In genomic region chr9:43984181-43985062, GRCm38 (mm10) we compare ENCODE assay signal across 7 mouse cellular contexts. TPM values are rescaled to one million over a fixed set of nuclear protein-coding genes. Genes with fewer than 3 reads are reported as not detected.
DNase-seq lines count a peak whose midpoint lies in the region; ATAC-seq lines count a peak whose summit lies in the region.

No protein-coding gene starts in this region.

- no peaks in the 10 kb centered on the region for H3K9me3 ChIP-seq in hindbrain, embryonic 14.5 days (ENCODE audit: control insufficient read depth, low read length)

- no peaks in the 10 kb centered on the region for H3K27me3 ChIP-seq in hindbrain, embryonic 14.5 days (ENCODE audit: control insufficient read depth, insufficient read depth, low read length)

- ATAC-seq in hindbrain, embryonic 14.5 days (ENCODE audit: low FRiP score) = peak; percentile 52; the same call in 1 of the 2 replicates
- peak; percentile 62 for ATAC-seq in megakaryocyte-erythroid progenitor cell, adult 5-6 weeks (replicated peaks; ENCODE audit: low FRiP score, low TSS enrichment, poor library complexity, severe bottlenecking)

- H3K4me3 ChIP-seq in hindbrain, embryonic 14.5 days (replicated peaks; ENCODE audit: low read length) = no peak overlapping the region

- no peaks in the 10 kb centered on the region for H3K4me1 ChIP-seq in hindbrain, embryonic 14.5 days (replicated peaks; ENCODE audit: control insufficient read depth, insufficient read depth, low read length)

- peak; percentile 79 for DNase-seq in T-cell, adult 2 months (ENCODE audit: low spot score)
- peak; percentile 90 for DNase-seq in cerebellum, adult 8-10 months
- DNase-seq in frontal cortex, adult 2 months (ENCODE audit: extremely low spot score in 1 of 2, low spot score in 1 of 2) = peak; percentile 77 to 96
- peak; percentile 96 for DNase-seq in hindbrain, embryonic 14.5 days (ENCODE audit: low spot score)
- DNase-seq in layer of hippocampus, postnatal 14 days (ENCODE audit: low spot score in 2 of 2) = peak; percentile 93 to 96
- peak; percentile 84 for DNase-seq in right cerebral cortex, postnatal 4 days

- H3K4me2 ChIP-seq in hindbrain, embryonic 14.5 days (replicated peaks) = no peak overlapping the region

- H3K27ac ChIP-seq in hindbrain, embryonic 14.5 days = no peak overlapping the region

- WGBS in hindbrain, embryonic 14.5 days = 48% methylated on average over 8 of the region's 8 CpGs

- no peaks in the 10 kb centered on the region for H3K36me3 ChIP-seq in hindbrain, embryonic 14.5 days (replicated peaks; ENCODE audit: control insufficient read depth, insufficient read depth)

- no peak overlapping the region for H3K9ac ChIP-seq in hindbrain, embryonic 14.5 days

RNA-seq across cellular contexts. Expression of gene Thy1, which starts 58.8 kb away (rescaled TPM):
- 752 and 876 TPM in 2 replicates for polyA plus RNA-seq in frontal cortex, adult 2 months (2012; rRNA removed)
- polyA plus RNA-seq in hindbrain, embryonic 14.5 days (2014; fragmentation: Nextera tagmentation; extraction: Ambion mirVana) = 6.2 and 9.6 TPM in 2 replicates
- 100 to 1,000 TPM; 779 TPM for total RNA-seq in layer of hippocampus, postnatal 14 days (2021)
- 2.5 and 20.4 TPM in 2 replicates for total RNA-seq in megakaryocyte-erythroid progenitor cell, adult 5-6 weeks (2014; fragmentation: Nextera tagmentation)
- 3.5 TPM in 1 of 2 replicates, not detected in the other for total RNA-seq in megakaryocyte-erythroid progenitor cell, adult 5-6 weeks (2017)

Comparison
In these comparisons a context has a peak if more than half of its experiments do, and no peak if none do; other contexts are left out.
1. RNA of gene Thy1, which starts 58.8 kb away (total RNA-seq): 779 TPM in layer of hippocampus, postnatal 14 days; 2.5 to 20.4 TPM in megakaryocyte-erythroid progenitor cell, adult 5-6 weeks; every median in the first group is over 10 times any median in the second.
2. Peak in every context shown above with its lines, with median percentiles within 50 percentile points of each other: DNase-seq.